Mouse (Mus musculus): ENCODE data around the gene 4930522L14Rik. TPM values are rescaled to one million over a fixed set of nuclear protein-coding genes. Genes with fewer than 3 reads are reported as not detected.
A peak's percentile ranks its signal among the peaks of the same experiment; 100 is the strongest.
"Not testable (repeated sequence)": the region's sequence is repeated elsewhere in the genome, so short reads cannot be mapped to it uniquely, and the experiment has no call there.

The 4930522L14Rik gene
- not detected in 2 replicates for polyA plus RNA-seq (2012; ENCODE audit: insufficient read depth, insufficient read length, low replicate concordance, missing spikeins)

DNA sequence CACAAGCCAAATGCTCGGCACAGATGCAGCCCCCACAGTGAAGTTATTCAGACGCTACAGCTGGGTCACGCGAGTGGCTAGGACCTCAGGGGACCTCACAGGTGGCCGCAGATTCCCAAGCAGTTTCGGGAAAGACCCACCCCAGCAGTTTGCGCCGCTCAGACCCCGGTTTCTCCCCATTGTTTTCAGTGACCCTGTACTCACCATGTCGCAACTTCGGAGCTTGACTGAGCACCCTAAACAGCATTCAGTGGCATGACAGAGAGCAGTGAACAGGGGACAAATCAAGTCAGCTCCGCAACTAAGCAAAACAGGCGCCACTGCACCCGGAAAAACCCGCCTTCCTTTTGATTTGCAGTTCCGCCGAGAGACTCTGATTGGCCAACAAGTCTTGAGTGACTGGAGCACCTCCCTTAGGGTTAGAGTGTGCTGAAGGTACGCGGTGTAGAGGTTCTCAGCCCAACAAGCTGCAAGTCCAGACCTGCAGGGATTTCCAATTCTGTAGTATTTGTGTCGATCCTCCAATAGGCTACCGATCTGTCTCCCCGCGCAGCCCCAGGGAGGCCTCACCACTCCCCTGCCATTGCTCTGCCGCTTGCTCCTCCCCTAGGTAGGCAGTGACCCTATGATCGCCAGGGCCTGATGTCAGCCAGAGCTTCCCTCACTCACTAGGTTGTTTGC is at the start of gene 4930522L14Rik:
Gene 4930522L14Rik (minus strand): TSS at position 496 of the 681 bp plus-strand sequence.
- H3K4me1 ChIP-seq (ENCODE audit: control insufficient read depth, insufficient read depth, low read length) = not testable (repeated sequence)
- Histone ChIP-seq H3K27ac (ENCODE audit: insufficient read depth, low read depth, low read length) (peak within 1 kb of the TSS; percentile 3; the same call in 1 of the 2 replicates), H3K4me3 (ENCODE audit: insufficient read depth, low read depth, low read length) (peak within 1 kb of the TSS; percentile 56)
- WGBS = under 1% methylated on average over 25 of the region's 25 CpGs

DNA sequence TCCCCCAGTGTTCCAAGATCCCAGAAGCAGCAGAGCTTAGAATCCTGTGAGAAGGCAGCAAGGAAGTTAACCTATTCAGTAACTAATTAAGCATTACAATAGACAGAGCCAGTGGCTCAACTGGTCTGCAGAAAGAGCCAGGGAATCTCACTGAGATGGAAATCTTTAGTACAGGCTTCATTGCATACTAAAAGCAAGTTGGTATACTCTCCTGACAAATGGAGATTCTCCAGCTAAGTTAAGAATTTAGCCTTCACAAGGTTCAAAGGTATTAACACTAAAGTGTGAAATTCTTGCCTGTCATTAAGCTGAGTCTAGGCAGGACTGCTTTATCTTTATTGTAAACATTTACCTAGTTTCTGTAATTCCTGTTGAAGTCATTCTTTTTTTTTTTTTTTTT is 49.8 kb upstream of the 4930522L14Rik start:
- not testable (repeated sequence) for H3K27ac ChIP-seq (ENCODE audit: insufficient read depth, low read depth, low read length); H3K4me3 ChIP-seq (ENCODE audit: insufficient read depth, low read depth, low read length); H3K4me1 ChIP-seq (ENCODE audit: control insufficient read depth, insufficient read depth, low read length)

DNA sequence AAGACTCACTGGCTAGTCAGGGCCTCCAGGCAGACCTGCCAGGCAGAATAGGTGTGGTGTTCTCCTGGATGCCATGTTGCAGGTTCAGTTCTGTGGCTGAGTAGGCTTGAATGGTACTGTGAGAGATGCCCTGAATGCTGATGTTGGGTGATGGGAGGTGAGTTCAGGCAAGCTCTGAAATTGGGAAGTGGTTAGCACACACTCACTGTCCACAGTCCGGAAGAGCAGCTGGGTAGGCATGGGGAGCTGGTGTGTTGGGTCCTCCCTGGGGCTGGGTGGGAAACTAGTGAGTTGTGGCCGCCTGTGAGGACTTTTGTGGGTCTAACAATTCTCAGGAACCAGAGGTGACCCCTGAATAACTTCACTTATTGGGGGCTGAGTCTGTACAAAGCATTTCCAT is 48.3 kb upstream of the 4930522L14Rik start:
- 75% methylated on average over 2 of the region's 2 CpGs for WGBS
- H3K4me1 ChIP-seq (ENCODE audit: control insufficient read depth, insufficient read depth, low read length); H3K4me3 ChIP-seq (ENCODE audit: insufficient read depth, low read depth, low read length); H3K27ac ChIP-seq (ENCODE audit: insufficient read depth, low read depth, low read length): not testable (repeated sequence)

DNA sequence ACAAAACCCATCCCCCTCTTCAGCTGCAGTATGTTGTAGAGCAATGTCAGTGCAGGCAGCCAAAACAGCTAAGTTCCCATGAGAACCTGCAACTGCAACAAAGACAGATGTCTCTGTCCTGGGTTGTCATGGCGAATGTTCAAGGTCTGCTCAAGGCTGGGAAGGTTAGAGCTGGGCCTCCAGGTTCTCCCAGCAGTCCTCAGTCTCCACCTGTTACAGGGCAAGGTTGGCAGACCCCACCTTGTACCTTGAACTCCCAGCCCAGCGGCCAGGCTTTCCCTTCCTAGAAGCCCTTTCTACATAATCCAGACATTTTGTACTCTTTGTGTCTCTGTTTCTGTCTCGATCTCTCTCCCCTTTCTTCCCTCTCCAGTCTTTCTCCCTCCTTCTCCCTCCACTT is 45.3 kb upstream of the 4930522L14Rik start:
- H3K4me3 ChIP-seq (ENCODE audit: insufficient read depth, low read depth, low read length); H3K4me1 ChIP-seq (ENCODE audit: control insufficient read depth, insufficient read depth, low read length); H3K27ac ChIP-seq (ENCODE audit: insufficient read depth, low read depth, low read length): not testable (repeated sequence)
- 91% methylated on average over 3 of the region's 3 CpGs for WGBS

DNA sequence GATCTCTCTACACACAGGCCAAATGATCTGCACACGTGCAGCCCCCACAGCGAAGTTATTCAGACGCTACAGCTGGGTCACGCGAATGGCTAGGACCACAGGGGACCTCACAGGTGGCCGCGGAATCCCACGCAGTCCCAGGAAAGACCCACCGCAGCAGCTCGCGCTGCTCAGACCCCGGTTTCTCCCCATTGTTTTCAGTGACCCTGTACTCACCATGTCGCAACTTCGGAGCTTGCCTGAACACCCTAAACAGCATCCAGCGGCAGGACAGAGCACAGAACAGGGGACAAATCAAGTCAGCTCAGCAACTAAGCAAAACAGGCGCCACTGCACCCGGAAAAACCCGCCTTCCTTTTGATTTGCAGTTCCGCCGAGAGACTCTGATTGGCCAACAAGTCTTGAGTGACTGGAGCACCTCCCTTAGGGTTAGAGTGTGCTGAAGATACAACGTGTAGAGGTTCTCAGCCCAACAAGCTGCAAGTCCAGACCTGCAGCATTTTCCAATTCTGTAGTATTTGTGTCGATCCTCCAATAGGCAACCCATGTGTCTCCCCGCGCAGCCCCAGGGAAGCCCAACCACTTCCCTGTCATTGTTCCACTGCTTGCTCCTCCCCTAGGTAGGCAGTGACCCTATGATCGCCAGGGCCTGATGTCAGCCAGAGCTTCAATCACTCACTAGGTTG is 44.4 kb upstream of the 4930522L14Rik start:
- 2% methylated on average over 25 of the region's 25 CpGs for WGBS
- not testable (repeated sequence) for H3K4me1 ChIP-seq (ENCODE audit: control insufficient read depth, insufficient read depth, low read length); H3K27ac ChIP-seq (ENCODE audit: insufficient read depth, low read depth, low read length)
- peak overlapping the region; percentile 75 for H3K4me3 ChIP-seq (ENCODE audit: insufficient read depth, low read depth, low read length)

DNA sequence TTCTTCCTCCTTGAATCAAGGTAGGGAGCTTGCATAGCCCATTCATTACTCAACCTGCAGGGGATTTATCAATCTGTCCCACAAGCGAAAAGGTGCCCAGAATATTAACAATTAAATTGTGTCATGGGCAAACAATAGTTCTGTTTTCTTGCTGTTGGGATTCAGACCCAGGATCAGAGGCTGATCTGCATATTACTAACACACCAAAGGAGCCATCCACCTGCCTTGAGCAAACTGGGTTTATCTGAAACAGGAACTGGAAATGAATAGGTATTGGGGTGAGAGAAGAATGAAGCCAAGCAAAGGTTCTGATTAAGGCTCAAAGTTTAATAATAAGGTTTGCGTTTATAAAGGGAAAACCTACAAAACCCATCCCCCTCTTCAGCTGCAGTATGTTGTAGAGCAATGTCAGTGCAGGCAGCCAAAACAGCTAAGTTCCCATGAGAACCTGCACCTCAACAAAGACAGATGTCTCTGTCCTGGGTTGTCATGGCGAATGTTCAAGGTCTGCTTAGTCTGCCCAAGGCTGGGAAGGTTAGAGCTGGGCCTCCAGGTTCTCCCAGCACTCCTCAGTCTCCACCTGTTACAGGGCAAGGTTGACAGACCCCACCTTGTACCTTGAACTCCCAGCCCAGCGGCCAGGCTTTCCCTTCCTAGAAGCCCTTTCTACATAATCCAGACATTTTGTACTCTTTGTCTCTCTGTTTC is 541 bp upstream of the 4930522L14Rik start:
- peak overlapping the region; percentile 56 for H3K4me3 ChIP-seq (ENCODE audit: insufficient read depth, low read depth, low read length)
- H3K27ac ChIP-seq (ENCODE audit: insufficient read depth, low read depth, low read length); H3K4me1 ChIP-seq (ENCODE audit: control insufficient read depth, insufficient read depth, low read length): not testable (repeated sequence)
- WGBS = 52% methylated on average over 4 of the region's 4 CpGs

DNA sequence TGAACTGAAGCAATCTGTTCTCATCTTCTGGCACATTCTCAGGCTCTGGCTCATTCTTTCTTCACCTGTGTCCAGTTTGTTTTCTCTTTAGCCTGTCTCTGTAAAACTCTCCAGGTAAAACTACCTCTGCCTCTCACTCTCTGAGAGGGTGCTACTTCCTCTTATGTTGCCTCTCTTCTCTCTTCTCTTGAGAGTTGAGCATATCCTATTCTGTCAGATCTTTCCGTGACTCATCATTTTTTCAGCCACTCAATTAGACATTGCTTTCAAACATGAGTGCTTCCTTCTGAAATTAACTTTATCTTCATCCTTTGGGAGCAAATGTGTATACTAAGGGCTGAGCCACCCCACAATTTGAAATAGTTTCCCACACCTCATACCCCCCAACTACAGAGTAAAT is 6.6 kb downstream of the 4930522L14Rik start:
- H3K4me1 ChIP-seq (ENCODE audit: control insufficient read depth, insufficient read depth, low read length); H3K27ac ChIP-seq (ENCODE audit: insufficient read depth, low read depth, low read length); H3K4me3 ChIP-seq (ENCODE audit: insufficient read depth, low read depth, low read length): not testable (repeated sequence)
- 96% methylated on average over 1 of the region's 1 CpGs for WGBS

DNA sequence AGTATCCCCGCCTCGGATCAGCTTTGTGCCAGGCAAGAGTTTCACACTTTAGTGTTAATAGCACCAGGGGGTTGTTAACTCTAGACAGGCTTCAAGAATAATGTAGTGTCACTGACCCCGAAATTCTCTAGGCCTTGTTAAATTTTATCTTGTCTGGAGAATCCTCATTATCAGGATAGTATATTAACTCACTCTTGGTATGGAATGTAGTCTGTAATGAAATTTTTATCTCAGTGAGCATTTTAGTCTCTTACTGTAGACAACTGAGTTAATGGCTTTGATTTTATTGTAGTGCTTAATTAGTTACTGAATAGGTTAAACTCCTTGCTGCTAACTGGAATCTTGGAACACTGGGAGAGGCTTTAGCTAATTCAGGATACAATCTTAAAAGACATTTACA is 34.3 kb downstream of the 4930522L14Rik start:
- not testable (repeated sequence) for H3K4me3 ChIP-seq (ENCODE audit: insufficient read depth, low read depth, low read length)
- WGBS = 77% methylated on average over 3 of the region's 3 CpGs

DNA sequence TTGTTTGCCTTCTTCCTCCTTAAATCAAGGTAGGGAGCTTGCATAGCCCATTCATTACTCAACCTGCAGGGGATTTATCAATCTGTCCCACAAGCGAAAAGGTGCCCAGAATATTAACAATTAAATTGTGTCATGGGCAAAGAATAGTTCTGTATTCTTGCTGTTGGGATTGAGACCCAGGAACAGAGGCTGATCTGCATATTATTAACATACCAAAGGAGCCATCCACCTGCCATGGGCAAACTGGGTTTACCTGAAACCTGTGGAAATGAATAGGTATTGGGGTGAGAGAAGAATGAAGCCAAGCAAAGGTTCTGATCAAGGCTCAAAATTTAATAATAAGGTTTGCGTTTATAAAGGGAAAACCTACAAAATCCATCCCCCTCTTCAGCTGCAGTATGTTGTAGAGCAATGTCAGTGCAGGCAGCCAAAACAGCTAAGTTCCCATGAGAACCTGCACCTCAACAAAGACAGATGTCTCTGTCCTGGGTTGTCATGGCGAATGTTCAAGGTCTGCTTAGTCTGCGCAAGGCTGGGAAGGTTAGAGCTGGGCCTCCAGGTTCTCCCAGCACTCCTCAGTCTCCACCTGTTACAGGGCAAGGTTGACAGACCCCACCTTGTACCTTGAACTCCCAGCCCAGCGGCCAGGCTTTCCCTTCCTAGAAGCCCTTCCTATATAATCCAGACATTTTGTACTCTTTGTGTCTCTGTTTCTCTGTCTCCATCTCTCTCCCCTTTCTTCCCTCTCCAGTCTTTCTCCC is 60.3 kb downstream of the 4930522L14Rik start:
- H3K4me1 ChIP-seq (ENCODE audit: control insufficient read depth, insufficient read depth, low read length) = not testable (repeated sequence)
- peak overlapping the region; percentile 42; the same call in 1 of the 2 replicates for H3K27ac ChIP-seq (ENCODE audit: insufficient read depth, low read depth, low read length)
- WGBS = 64% methylated on average over 5 of the region's 5 CpGs
- peak overlapping the region; percentile 89 for H3K4me3 ChIP-seq (ENCODE audit: insufficient read depth, low read depth, low read length)

More for the DNA sequence above, 34.3 kb downstream of the 4930522L14Rik start:
- H3K27ac ChIP-seq (ENCODE audit: insufficient read depth, low read depth, low read length); H3K4me1 ChIP-seq (ENCODE audit: control insufficient read depth, insufficient read depth, low read length): not testable (repeated sequence)

All from olfactory bulb, adult 2 months (tissue).